Mouse (Mus musculus): Measurements from ENCODE around the gene Fgfr2.

Fgfr2 gene

DNA sequence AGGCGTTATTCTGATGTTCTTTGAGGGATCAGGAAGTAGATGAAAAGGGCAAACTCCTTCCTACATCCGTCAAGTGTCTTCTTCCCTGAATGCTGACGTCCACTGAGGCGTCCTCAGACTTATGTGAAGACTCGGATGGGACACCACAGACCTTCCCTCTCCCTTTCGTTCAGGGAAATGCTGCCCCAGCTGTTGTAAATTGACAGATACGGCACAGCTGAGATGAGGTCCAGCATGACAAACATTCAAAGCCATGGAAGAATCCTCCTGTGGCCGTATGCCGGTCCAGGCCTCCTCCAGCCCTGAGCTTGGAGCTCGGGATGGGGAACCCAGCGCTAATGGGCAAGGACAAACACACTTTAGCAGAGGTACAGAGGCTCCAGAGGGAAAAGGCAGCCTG lies 373.6 kb downstream of the Fgfr2 start:
- no peak for DNase-seq (ENCODE audit: low spot score)

DNA sequence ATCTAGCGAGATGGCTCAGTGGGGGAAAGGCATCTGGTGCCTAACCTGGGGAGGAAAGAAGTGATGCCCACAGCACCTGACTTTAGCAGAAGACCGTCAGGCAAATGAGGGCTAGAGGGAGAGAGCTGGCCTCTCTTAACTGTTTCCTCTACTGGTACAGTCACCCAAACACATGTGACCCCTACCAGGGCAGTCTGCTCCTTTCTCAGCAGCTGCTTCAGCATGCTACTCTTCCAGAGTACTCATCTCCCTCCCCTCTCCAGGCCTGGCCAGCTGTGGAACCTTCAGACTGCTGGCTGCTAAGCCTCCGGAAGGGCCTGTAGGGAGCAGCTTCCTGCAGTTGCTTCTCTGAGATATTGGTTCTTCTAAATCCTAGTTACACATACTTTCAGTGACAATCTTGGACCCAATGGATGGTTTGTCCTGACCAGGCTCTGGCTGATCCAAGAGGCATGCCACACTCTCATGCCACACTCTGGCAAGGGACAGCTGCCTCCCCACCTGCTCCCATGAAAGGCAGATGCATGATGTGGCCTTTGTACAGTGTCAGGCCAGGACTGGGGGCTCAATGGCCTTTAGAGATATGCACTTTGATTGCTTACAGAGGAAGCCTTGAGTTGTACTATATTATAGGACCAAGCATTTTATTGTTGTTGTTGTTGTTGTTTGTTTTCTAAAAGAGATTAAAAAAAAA lies 374.9 kb downstream of the Fgfr2 start:
- DNase-seq (ENCODE audit: low spot score) = no peak

DNA sequence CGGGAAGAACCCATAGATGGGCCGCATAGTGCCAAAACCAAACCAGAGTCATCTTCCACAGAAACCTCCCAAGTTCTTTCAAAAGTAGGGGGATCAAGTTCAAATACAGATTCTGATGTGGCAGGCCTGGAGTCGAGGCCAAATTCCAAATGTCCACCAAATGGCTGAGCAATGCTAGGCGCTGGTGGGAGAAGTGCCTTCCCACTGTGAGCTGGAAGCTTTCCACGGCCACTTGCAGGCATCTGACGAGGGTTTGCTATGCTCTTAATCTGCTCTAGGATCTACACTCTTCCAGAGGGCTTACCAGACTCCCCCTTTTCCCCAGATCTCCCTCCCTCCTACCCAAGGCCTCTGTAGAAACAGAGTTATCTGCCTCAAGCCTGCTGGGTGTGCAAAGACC lies 376.1 kb downstream of the Fgfr2 start:
- DNase-seq (ENCODE audit: low spot score) = no peak

DNA sequence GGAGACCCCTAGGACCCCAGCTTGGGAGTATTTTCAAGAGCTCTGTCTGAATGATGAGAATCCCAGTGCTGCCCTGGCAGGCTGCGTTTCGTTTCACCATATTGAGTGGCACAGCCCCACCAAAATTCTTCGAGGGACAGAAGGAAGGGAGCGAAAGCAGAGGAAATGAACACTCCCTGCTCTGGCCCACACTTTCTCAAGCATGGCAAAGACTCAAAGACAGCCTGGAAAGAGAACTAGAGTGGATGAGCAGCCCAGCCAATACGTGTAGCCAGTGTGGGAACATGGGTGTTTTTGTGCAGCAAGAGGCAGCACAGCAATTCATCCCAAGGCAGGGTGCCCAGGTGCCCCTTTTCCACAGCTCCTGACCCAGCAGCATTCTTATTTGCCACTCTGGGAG lies 380.2 kb downstream of the Fgfr2 start:
- DNase-seq (ENCODE audit: low spot score) = no peak

DNA sequence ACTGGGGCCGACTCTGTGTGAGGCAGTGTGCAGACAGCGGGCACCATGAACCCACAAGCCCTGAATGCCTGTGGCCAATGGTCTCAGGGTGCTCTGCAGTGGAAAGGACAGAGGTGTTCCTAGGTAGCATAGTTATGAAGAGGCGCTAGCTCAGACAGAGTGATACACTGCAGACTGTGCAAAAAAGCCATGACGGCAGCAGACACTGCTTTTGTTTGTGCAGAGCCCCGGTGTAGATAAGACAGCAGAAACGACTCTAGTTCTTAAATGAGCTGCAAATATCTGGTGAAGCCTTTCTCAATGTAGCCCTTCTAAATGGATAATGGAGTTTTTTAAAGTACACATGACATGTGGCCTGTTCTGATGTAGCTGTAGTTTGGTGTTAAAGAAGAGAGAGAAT lies 383.3 kb downstream of the Fgfr2 start:
- no peak for DNase-seq (ENCODE audit: low spot score)

DNA sequence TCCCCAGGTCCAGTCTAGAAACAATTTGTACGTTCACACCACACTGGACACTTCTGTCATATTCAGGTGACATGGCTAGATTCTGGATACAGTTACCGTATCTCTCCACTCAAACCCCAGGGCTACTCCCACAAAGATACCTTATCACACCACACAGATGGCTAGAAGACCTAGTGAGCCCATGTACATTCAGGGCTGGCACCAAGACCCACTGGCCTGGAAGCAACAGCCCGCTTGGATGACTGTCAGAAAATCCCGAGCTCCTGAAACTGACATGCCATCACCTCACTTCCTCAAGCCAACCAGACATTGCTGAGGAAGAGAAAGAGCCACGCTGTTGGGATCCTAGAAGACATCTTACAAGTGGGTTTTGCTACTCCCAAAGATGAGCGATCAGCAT lies 384.3 kb downstream of the Fgfr2 start:
- DNase-seq (ENCODE audit: low spot score) = no peak

DNA sequence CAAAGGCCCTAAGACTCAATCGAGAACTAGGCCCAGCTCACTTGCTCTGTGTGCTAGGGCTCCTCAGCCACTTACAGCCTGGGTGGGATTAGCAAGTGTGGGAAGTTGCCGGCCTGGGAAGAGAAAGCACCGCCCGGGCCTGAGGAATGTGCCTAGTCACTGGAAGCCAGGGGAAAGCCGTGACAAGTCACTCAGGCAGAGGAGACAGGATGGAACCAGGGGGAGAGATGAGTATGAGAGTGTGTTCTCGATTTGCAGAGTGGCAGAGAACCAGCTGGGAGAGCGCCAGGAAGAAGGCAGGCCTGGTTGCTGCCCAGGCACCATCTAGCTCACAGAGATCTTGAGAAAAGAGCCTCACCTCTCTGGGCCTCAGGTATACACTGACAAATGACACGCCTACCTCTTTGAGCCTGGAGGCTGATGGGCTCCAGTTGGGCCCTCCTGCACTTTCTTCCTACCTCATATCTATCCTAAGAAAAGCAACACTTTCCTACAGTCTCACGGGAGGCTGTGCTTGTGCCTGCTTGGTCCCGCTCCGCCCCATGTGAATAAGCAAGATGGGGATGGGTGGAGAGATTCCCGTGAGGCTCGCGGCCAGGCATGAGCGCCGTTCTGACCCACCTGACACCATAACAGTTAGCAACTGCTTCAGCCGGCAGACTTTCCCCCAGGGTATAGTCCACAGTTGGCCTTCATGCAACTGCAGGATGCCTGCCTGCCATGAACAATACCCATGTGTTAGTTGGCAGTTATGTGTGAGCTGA lies 386.9 kb downstream of the Fgfr2 start:
- DNase-seq (ENCODE audit: low spot score) = peak; percentile 79

DNA sequence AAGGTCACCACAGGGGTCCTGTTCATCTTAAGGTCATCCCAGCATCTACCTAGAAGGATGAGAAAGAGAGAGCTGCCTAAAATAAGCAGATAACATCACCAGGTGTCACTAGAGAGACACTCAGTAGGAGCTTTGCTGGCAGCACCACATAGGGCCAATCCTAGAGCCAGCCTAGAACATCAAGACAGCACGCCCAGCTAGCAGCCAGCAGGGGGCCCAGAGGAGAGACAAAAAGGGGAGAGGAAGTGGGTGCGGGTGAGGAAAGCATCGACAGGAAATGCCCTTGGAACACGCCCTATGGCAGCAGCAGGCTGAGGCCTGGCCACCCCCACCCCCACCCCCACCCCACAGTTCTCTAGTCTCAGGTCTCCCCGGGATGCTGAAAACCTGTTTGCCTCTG lies 388.0 kb downstream of the Fgfr2 start:
- peak; percentile 89 for DNase-seq (ENCODE audit: low spot score)

DNA sequence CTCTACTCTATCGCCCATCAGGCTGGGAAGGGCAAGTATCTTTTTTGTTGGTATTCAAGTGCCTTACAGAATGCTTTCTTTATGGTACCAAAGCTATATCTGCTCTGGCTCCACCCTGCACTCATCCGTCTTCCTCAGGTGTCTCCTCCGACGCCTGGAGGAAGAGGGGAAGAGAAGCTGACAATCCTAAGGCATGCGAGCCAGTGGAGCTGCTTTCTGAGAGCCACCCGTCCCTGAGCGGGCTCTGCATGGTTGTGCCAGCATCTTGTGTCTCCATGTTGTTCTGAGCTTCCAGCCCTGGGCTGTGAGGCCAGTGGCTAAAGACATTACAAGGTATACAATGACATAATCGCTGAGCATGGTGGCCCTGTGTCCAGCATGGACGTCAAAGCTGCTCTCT lies 388.9 kb downstream of the Fgfr2 start:
- DNase-seq (ENCODE audit: low spot score) = no peak

DNA sequence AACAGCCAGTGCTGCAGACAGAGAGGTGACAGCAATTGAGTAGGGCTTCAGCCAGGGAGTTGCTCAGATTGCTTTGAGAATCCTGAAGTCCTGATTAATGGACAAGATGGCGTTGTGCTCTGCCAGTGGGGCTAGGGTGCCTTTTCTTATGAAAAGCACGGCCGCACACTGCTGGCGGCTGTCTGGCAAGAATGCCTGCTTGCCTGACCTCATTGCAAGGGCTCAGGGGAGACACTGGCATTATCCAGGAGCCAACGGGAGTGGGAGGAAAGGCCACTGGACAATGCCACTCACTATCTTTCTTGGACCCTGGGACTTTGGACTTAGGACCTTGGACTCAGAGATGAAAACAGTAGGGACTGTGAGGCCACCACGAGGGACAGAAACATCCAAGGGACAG lies 389.6 kb downstream of the Fgfr2 start:
- no peak for DNase-seq (ENCODE audit: low spot score)

DNA sequence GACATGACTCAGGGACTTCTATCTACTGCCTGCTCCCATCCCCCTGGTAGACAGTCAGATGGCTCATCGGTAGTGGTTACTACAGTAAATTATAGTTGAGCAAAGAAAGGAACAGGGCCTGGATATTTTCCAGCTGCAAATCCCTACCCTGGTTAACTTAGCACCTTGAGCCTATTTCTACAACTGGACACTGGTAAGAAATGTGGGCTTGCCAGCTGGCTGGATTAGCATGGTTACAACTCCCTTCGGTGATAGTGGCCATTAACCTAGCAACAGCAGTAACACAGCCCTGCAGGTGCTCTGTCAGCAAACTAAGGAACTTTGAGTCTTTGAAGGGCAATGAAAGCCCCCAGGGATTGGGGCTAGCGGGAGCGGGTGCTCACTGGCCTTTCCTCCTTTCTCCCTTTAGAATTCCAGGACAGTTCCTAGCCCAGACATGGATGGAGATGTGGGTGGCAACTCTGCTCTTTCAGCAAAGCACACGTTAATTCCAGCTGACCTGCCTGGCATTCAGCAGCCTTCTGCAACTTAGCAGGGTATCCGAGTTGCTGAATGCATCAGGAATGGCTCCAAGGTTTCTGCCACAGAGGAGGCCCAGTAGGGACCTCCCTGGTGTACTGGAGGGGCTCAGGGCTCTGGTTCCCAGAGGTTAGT lies 390.9 kb downstream of the Fgfr2 start:
- no peak for DNase-seq (ENCODE audit: low spot score)

DNA sequence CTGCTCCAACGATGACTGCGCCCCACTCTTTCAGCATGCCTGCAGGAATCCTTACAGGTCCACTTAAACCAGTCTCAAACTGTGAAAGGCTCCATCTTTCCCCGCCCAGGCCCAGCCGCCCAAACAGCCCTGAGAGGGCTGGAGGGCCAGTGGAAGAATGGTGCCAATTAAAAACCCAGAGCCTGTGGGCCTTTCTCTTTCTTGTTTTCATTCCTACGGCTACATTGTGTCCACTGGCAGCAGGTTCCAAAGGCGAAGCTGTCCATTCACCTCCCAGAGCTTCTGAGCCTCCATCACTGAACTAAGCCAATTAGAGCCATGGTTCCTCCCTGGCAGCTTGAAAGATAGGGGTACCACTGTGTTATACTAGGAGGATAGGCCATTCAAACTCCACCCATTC lies 391.6 kb downstream of the Fgfr2 start:
- DNase-seq (ENCODE audit: low spot score) = no peak

DNA sequence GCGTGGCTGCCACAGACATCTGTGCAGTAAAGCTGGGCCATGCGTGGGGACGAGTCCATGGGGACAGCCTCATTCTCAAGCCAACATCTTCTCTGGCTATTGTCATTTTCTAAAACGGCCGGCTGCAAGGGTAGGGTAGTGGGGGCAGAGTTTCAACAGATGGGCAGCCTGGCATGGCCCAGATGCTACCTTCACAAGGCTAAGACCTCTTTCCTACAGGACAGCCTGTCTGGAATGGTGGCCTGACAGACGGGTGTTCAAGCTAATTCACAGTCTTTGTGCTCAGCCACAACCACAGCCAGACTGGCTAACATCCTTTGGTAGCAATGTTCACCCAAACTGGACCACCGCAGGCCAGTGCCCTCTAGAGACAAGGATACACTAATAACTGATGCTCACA lies 392.6 kb downstream of the Fgfr2 start:
- no peak for DNase-seq (ENCODE audit: low spot score)

DNA sequence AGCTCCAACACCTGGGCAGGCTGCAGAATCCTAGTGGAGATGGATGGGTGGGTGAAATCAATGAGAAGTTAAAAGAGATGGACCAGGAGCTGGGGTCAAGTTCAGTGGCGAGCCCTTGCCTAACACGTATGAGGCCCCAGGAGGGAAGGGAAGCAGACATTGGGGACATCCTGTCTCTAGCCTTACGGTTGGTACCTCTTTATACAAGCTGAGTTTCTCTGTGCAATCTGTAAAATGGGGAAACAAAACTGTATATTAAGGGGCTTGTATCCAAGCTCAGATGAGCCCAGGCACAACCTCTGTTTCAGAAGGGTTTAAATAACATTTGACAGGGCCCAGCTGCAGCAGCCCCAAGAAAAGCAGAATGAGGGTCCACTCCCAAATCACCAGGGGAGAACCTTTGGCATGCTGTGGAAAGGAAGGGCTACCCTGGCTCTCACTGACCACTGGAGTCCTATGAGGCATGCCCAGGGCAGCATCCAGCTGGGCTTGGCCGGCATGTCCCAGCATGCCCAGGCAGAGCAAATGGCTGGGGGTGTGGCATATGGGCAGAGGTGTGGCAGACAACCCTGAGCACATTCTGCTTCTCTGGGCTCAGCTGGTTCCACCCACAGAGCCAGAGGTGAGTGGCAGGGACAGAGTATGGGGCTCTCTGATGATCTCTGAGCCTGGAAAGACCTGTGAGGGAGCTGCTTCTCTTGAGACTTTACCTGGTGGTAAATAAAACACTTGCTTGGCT lies 393.9 kb downstream of the Fgfr2 start:
- DNase-seq (ENCODE audit: low spot score) = peak; percentile 63

DNA sequence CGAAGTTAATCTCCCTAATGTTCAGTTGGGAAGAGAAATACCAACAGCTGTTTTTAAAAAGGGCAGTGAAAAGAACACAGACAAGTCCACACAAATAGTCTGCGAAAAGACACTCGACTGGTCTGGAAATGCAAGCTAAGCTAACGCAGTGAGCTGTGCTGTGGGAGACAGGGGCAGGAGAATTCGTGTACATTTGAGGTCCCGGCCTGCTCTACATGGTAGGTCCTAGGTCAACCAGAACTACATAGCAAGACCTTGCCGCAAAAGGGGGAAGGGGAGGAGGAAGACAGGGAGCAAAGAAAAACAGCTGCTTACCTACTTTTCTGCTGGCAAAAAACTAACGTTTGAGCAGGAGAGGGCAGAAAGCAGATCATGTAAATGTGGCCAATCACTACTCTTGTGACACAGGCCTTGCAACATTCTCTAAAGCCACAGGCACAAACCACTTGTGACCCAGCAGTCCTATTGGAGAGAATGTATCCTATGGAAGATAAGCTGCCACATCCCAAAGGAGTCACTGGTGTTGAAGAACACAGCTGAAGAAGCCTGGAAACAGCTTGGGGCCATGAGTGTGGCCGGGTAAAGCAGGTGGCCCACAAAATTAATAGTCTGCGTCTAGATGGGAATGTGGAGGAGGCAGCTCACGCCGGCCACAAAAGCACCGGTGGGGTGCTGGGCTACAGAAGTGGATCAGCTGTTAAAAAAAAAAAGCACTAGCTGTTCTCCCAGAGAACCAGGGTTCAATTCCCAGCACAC lies 396.9 kb downstream of the Fgfr2 start:
- DNase-seq (ENCODE audit: low spot score) = peak; percentile 55

DNA sequence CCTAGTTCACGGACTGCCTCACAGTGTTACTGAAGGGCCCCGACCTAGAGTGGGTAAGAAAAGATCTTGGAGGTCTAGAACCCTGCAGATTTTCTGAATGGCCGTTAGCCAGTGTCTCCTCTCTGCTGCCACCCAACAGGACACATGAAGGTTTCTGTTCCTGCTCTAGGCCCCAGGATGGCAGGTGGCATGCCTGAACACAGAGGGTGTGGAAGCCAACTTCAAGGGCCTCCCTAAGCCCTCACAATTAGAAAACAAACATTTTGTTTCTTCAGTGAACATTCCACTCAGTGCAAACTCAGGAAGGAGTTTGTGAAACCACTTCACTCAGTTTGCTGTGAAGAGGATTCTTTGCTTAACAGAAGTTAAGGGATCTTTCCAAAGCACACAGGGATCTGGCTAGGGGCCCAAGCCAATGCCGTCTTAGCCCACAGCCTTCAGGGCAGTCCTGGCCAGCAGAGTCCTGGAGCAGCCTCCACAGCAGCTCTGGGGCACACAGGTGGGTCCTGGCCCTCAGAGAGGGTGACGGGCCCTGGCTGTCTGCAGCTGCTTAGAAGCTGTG lies 398.6 kb downstream of the Fgfr2 start:
- peak; percentile 87 for DNase-seq (ENCODE audit: low spot score)

DNA sequence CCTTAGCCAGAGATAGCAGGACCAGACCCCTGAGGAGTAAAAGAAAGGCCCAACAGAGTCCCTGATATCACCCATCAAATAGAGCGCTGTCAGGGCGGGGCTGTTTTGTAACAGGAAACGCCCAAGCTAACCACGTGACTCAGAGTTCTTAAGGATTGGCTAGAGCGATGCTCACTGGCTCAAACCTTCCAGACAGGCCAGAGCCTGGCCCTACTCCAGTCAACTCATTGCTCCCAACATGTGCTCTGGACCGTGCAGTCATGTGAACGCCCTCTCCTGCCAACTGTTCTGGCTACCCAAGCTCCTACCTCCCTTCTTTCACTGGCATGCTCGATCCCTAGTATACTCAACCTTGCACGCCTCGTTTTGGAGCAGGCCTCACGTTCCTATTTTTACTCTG lies 399.2 kb downstream of the Fgfr2 start:
- DNase-seq (ENCODE audit: low spot score) = peak; percentile 87

DNA sequence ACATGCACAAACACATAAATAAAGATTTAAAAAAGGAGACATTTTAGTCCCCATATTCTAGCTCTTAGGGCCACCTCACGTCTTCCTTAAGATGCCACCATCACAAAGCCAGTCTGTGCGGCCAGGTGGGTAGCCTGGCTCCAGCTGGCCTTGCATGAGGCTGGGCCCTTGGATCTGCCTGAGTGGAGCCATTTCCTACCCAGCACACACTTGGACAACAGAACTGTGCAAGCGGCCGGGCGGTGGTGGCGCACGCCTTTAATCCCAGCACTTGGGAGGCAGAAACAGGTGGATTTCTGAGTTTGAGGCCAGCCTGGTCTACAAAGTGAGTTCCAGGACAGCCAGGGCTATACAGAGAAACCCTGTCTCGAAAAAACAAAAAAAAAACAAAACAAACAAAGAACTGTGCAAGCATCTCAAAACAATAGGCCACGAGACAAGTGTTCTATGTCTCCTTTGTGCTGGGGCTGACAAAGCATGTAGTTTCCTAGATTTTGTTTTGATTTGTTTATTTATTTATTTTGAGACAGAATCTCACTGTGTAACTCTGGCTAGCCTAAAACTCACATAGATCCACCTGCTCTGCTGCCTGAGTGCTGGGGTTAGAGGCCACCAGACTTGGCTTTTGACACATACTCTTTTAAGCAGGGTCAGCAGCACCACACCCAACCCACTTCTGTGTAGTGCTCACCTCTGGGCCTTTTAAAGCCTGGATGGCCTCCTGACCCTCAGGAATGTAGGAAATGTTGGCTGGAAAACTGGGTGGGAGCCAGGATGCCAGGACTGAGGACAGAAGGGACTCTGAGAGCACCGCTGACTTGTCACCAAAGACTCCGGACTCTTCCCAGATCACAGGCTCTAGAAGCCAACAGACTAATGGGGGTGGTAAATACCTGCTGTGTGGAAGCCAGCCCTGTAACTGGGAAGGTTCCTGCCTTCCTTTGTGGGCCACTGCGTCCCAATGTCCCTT lies 400.5 kb downstream of the Fgfr2 start:
- peak; percentile 61 for DNase-seq (ENCODE audit: low spot score)

DNA sequence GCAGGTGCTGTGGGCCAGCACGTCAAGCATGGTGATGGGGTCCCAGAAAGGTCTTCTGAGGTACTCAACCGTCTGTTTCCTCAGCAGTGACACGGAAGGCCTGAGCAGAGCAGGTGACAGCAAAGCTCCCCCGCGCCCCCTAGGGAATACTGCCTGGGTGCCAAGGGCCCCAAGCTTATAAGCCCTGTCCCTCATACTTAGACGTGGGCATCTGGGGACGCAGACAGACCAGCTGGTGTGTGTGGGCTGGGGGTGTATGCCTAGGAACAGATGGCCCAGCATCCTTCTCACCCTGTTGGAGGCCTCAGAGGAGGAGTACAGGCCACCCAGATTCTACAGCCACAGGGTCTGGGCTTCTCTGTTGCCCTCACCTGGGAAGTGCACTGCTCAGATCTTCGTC lies 402.6 kb downstream of the Fgfr2 start:
- DNase-seq (ENCODE audit: low spot score) = peak; percentile 33

DNA sequence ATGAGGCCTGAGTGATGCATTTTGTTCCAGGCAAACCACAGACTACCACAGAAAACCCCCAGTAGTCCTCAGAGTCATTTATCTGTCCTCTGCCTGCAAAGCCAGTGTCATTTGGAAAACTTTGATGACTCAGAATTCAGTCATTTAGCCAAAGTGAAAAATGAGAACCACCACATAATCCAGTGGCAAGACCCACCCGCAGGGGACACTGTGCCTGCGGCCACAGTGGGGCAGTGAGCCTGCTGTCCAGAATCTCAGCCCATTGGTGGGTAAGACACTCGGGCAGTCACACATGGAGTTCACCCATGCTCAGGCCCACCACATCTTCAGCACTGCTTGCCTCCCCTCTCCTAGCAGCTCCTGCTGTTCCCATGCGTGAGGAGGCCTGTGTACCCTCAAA lies 403.6 kb downstream of the Fgfr2 start:
- DNase-seq (ENCODE audit: low spot score) = no peak

Measured in lung, postnatal 25 days (tissue).